Mouse (Mus musculus): ENCODE measurements around the gene Nup153. TPM values are rescaled to one million over a fixed set of nuclear protein-coding genes. Genes with fewer than 3 reads are reported as not detected.

Nup153 gene
- total and polyA plus RNA-seq, 2 experiments, result 25.0 to 28.8 TPM

DNA sequence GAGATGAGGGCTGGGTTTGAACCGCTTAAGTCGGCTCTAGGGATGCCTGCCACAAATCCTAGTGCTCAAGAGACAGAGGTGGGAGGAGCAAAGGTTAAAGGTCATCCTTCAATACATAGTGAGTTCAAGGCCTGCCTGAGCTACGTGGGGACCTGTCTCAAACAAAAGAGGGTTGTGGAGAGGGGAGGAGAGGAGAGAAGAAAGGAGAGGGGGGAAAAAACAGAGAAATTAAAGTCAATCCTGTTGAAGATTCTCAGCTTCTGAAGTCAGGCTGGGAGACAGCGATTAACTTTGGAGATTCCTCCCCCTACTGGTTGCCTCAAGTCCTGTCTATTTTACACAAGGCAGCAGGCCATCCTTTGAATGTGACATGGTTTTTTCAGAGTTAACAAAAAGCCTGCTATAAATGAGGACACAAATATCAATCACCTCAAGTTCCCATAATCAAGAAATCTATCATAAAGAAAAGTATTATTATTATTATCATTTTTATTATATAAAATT is 64.2 kb downstream of the Nup153 start:
- H3K79me2 ChIP-seq (ENCODE audit: control insufficient read depth, insufficient read depth, low read length), result no peaks in the 10 kb centered on the region
- H3K36me3 ChIP-seq (ENCODE audit: control insufficient read depth, insufficient read depth, low read length), result no peaks in the 10 kb centered on the region
- no peaks in the 10 kb centered on the region for H3K4me1 ChIP-seq (ENCODE audit: control insufficient read depth, insufficient read depth, low read length)
- H3K27ac ChIP-seq (replicated peaks; ENCODE audit: insufficient read depth, low read depth, low read length), result no peak overlapping the region
- no peak for TF ChIP-seq POLR2A (IDR thresholded peaks at IDR 0.05; ENCODE audit: extremely low read depth, insufficient read depth, low read length)
- peak; percentile 37; the same call in 1 of the 2 replicates for TF ChIP-seq CTCF (IDR thresholded peaks at IDR 0.05; ENCODE audit: low read depth, low read length)
- H3K9ac ChIP-seq (ENCODE audit: low read depth, low read length), result no peak overlapping the region
- peak; percentile 44 for DNase-seq (ENCODE audit: extremely low read depth, low read depth, low spot score)
- H3K27me3 ChIP-seq (ENCODE audit: control insufficient read depth, insufficient read depth, low read length), result no peaks in the 10 kb centered on the region
- 20% methylated on average over 4 of the region's 4 CpGs for WGBS
- no peak overlapping the region for H3K4me3 ChIP-seq (ENCODE audit: insufficient read depth, low read depth, low read length)

DNA sequence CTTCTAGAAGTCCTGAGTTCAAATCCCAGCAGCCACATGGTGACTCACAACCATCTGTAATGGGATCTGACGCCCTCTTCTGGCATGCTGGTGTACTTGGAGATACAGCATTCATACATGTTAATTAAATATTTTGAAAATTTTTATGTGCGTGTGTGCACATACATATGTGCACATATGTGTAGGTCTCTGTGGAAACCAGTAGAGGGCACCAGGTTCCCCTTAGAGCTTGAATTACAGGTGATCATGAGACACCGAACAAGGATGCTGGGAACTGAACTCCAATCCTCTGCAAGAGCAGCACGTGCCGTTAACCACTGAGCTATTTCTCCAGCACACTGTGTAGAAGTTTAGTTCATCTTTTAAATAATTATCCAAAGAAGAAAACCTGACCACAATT is 68.5 kb downstream of the Nup153 start:
- Histone ChIP-seq H3K27ac (replicated peaks; ENCODE audit: insufficient read depth, low read depth, low read length) (no peak overlapping the region), H3K4me3 (ENCODE audit: insufficient read depth, low read depth, low read length) (no peak overlapping the region), H3K9ac (ENCODE audit: low read depth, low read length) (no peak overlapping the region), H3K27me3 (ENCODE audit: control insufficient read depth, insufficient read depth, low read length) (no peaks in the 10 kb centered on the region), H3K4me1 (ENCODE audit: control insufficient read depth, insufficient read depth, low read length) (no peaks in the 10 kb centered on the region), H3K36me3 (ENCODE audit: control insufficient read depth, insufficient read depth, low read length) (no peaks in the 10 kb centered on the region), H3K79me2 (ENCODE audit: control insufficient read depth, insufficient read depth, low read length) (no peaks in the 10 kb centered on the region)
- TF ChIP-seq CTCF (IDR thresholded peaks at IDR 0.05; ENCODE audit: low read depth, low read length), result no peak
- no peak for TF ChIP-seq POLR2A (IDR thresholded peaks at IDR 0.05; ENCODE audit: extremely low read depth, insufficient read depth, low read length)
- 91% methylated on average over 5 of the region's 5 CpGs for WGBS
- DNase-seq (ENCODE audit: extremely low read depth, low read depth, low spot score), result no peak

DNA sequence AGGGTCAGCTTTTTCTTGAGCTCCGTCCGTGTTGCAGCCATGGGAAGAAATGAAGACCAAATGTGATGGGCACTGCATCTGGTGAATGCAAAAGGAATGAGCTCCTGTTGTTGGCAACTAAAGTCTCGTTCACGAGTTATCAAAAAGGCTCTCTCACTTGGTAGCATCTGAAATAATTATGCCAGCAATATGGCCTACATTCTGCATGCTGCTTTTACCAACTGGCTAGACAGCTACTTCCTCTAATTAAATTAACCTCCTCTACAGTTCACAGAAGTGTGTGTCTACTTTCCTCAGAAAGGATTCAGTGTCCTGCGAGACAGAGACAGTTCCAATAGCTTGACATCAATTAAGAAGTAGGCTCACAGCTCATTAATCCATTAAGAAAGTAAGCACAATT is 73.2 kb downstream of the Nup153 start:
- TF ChIP-seq POLR2A (IDR thresholded peaks at IDR 0.05; ENCODE audit: extremely low read depth, insufficient read depth, low read length) (no peak), CTCF (IDR thresholded peaks at IDR 0.05; ENCODE audit: low read depth, low read length) (no peak)

DNA sequence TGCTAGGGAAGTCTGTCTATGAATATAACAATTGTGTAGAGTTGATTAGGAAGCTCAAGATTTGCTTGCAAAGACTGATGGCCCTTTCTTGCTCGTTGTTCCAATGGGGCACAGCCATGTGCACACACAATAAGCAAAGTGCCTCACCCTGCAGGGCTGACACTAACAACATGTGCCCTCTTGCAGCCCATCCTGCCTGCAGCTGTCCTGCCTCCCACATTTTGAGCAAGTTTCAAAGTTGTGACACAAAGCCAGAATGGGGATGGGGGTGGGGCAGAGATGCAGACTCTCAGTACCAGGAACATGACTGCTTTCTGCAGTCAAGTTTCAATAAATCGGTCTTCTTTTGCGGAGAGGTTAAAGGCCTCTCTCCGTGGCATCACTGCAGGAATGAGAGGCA is 74.1 kb downstream of the Nup153 start:
- Histone ChIP-seq H3K4me3 (ENCODE audit: insufficient read depth, low read depth, low read length) (no peak overlapping the region), H3K79me2 (ENCODE audit: control insufficient read depth, insufficient read depth, low read length) (no peaks in the 10 kb centered on the region), H3K27ac (replicated peaks; ENCODE audit: insufficient read depth, low read depth, low read length) (no peak overlapping the region), H3K9ac (ENCODE audit: low read depth, low read length) (no peak overlapping the region), H3K27me3 (ENCODE audit: control insufficient read depth, insufficient read depth, low read length) (no peaks in the 10 kb centered on the region), H3K4me1 (ENCODE audit: control insufficient read depth, insufficient read depth, low read length) (peaks cover 4% of the 10 kb centered on the region), H3K36me3 (ENCODE audit: control insufficient read depth, insufficient read depth, low read length) (no peaks in the 10 kb centered on the region)
- 83% methylated on average over 4 of the region's 4 CpGs for WGBS
- no peak for DNase-seq (ENCODE audit: extremely low read depth, low read depth, low spot score)
- TF ChIP-seq POLR2A (IDR thresholded peaks at IDR 0.05; ENCODE audit: extremely low read depth, insufficient read depth, low read length) (no peak), CTCF (IDR thresholded peaks at IDR 0.05; ENCODE audit: low read depth, low read length) (no peak)

More for the DNA sequence above, 73.2 kb downstream of the Nup153 start:
- H3K4me1 ChIP-seq (ENCODE audit: control insufficient read depth, insufficient read depth, low read length), result peaks cover 4% of the 10 kb centered on the region
- no peak for DNase-seq (ENCODE audit: extremely low read depth, low read depth, low spot score)
- no peaks in the 10 kb centered on the region for H3K36me3 ChIP-seq (ENCODE audit: control insufficient read depth, insufficient read depth, low read length)
- no peak overlapping the region for H3K27ac ChIP-seq (replicated peaks; ENCODE audit: insufficient read depth, low read depth, low read length)
- no peaks in the 10 kb centered on the region for H3K79me2 ChIP-seq (ENCODE audit: control insufficient read depth, insufficient read depth, low read length)
- H3K4me3 ChIP-seq (ENCODE audit: insufficient read depth, low read depth, low read length), result no peak overlapping the region
- 96% methylated on average over 5 of the region's 5 CpGs for WGBS
- no peak overlapping the region for H3K9ac ChIP-seq (ENCODE audit: low read depth, low read length)
- no peaks in the 10 kb centered on the region for H3K27me3 ChIP-seq (ENCODE audit: control insufficient read depth, insufficient read depth, low read length)

DNA sequence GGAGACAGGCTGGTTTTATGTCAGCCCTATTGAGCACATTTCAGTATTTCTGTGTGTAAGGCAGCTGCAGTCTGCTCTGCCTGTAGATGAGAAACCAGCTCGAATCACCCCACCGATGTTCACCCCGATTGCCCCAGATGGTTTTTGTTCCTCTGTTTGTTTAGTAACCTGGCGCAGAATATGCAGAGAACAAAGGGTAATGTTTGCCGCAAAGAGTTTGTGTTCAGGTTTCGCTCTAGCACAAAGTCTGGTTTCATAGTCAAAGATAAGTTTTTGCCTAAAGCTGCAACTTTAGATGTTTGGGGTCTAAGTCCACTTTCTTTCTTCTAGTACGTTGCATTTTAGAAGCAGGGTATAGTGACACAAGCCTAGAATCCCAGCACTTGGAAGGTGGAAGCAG is 75.1 kb downstream of the Nup153 start:
- DNase-seq (ENCODE audit: extremely low read depth, low read depth, low spot score), result peak; percentile 92
- no peaks in the 10 kb centered on the region for H3K27me3 ChIP-seq (ENCODE audit: control insufficient read depth, insufficient read depth, low read length)
- H3K36me3 ChIP-seq (ENCODE audit: control insufficient read depth, insufficient read depth, low read length), result no peaks in the 10 kb centered on the region
- no peak overlapping the region for H3K9ac ChIP-seq (ENCODE audit: low read depth, low read length)
- peaks cover 4% of the 10 kb centered on the region for H3K4me1 ChIP-seq (ENCODE audit: control insufficient read depth, insufficient read depth, low read length)
- peak overlapping the region; percentile 61 for H3K27ac ChIP-seq (replicated peaks; ENCODE audit: insufficient read depth, low read depth, low read length)
- WGBS, result 22% methylated on average over 7 of the region's 7 CpGs
- H3K4me3 ChIP-seq (ENCODE audit: insufficient read depth, low read depth, low read length), result no peak overlapping the region
- H3K79me2 ChIP-seq (ENCODE audit: control insufficient read depth, insufficient read depth, low read length), result no peaks in the 10 kb centered on the region
- TF ChIP-seq CTCF (IDR thresholded peaks at IDR 0.05; ENCODE audit: low read depth, low read length), result no peak
- TF ChIP-seq POLR2A (IDR thresholded peaks at IDR 0.05; ENCODE audit: extremely low read depth, insufficient read depth, low read length), result no peak

DNA sequence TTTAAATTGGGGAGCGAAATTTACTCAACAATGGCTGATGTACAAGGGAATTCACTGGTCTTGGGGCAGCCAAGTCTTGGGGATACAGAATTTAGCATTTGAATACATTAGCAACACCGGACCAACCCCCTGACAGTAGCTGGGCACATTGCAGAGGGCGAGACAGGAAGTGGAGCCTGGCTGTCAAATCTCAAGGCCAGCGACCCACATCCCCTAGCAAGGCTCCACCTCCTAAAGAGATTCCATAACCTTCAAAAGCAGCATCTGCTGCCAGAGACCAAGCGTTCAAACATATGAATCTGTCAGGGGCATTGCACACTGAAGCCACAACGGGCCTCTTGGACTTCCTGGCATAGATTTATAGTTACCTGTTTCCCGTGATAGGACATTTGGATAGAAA is 75.9 kb downstream of the Nup153 start:
- H3K27ac ChIP-seq (replicated peaks; ENCODE audit: insufficient read depth, low read depth, low read length), result no peak overlapping the region
- DNase-seq (ENCODE audit: extremely low read depth, low read depth, low spot score), result no peak
- no peaks in the 10 kb centered on the region for H3K36me3 ChIP-seq (ENCODE audit: control insufficient read depth, insufficient read depth, low read length)
- H3K4me3 ChIP-seq (ENCODE audit: insufficient read depth, low read depth, low read length), result no peak overlapping the region
- H3K27me3 ChIP-seq (ENCODE audit: control insufficient read depth, insufficient read depth, low read length), result no peaks in the 10 kb centered on the region
- no peak for TF ChIP-seq POLR2A (IDR thresholded peaks at IDR 0.05; ENCODE audit: extremely low read depth, insufficient read depth, low read length)
- TF ChIP-seq CTCF (IDR thresholded peaks at IDR 0.05; ENCODE audit: low read depth, low read length), result no peak
- no peak overlapping the region for H3K9ac ChIP-seq (ENCODE audit: low read depth, low read length)
- H3K79me2 ChIP-seq (ENCODE audit: control insufficient read depth, insufficient read depth, low read length), result no peaks in the 10 kb centered on the region
- H3K4me1 ChIP-seq (ENCODE audit: control insufficient read depth, insufficient read depth, low read length), result peaks cover 4% of the 10 kb centered on the region
- WGBS, result 90% methylated on average over 7 of the region's 7 CpGs

All from liver, adult 2 months (tissue).